Mouse (Mus musculus): ENCODE results near the gene Eif4b.

The Eif4b gene

DNA sequence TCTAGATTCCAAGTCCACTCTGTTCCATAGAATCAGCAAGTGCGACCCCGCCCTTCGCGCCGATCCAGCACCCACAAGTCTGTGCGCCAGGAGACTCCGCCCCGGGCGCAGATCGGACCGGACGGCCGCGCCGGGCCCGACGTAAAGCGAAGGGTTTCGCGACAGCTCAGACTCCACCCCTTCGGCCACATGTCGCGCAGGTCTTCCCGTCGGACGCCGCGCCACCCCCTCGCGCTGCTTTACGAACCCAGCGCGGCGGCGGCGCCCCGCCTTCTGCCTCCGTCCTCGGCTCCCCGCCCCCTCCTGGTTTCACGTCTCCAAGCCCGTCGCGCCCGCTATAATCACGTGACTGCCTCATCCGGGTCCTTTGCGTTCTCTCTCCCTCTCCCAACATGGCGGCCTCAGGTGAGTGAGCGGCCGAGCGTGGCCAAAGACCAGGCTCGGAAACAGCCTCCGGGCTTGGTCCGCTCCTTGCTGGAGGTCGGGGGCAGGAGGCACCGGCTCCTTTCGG lies at the start of gene Eif4b:
Gene Eif4b, plus strand, starts transcription at position 215 of the 511 bp plus-strand sequence.
- DNase-seq (ENCODE audit: low spot score in 2 of 2), result peak; percentile 98 to 99

DNA sequence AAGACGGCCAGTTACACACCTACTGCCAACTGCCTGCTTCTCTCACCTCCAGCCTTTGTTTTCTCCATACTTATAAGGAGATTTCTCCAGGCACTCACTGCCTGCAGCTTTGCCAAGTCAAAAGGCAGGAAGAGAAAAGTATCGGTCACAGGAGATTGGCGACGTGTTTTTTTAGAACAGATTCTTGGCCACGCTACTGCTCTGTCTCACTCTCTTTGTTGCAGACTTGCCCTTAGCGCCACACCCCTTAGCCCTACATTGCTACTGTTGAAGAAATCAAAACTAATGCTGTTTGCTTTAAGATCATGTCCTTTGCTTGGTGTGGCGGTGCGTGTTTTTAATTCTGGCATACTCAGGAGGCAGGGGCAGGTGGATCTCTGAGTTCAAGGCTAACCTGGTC lies 49.7 kb upstream of the Eif4b start:
- DNase-seq (ENCODE audit: low spot score in 2 of 2), result no peak

DNA sequence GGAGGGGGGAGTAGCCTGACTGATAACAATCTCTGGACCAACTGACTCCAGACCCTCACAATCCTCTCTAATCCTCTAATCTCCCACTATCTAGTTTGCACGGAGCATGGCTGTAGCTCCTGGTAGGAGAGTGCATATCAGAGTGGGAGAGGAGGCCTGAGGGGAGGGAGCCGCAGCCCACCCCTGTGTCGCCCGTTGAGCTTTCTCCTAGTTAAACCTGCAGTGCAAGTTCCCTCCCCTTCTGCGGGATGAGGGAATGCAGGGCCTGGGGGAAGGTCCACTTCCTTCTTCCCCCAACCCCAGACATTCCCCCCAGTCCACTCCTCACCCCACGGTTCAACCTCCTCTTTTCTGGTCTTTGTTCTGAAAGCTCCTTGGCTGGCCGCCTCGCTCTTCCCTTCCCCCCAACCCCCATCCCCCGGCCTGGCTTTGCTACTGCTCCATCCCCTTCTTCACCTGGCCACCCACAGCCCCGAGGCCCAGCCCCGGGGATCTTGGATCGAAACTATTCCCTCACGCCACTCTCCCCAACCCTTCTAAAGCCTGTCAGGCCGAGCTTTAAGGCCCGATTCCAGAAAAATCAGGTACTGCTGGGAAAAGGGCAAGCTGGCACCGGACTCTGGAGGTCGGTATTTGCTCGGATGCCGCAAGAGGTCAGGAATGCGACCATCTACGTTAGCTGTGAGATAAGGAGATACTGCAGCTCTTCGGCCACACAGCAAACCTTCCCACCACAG lies 48.3 kb upstream of the Eif4b start:
- no peak for DNase-seq (ENCODE audit: low spot score in 2 of 2)

DNA sequence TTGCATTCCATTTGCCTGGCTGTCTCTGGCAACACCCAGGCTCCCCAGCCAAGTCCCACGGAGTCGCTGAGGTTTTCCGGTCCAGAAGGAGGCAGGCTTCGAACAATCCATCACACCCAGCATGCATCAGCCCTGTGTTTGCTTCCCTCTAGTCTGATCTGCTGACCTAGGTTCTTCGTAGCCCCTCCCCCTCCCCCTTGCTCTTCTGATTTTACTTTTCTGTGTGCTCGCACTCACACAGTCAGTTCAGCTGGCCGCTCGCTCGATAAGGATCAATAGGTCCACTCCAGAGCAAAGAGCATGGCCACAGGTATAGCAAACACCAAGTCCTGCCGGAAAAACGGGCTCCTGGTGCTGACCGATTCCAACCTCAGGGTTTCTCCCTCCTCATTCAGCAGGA lies 47.1 kb upstream of the Eif4b start:
- no peak for DNase-seq (ENCODE audit: low spot score in 2 of 2)

DNA sequence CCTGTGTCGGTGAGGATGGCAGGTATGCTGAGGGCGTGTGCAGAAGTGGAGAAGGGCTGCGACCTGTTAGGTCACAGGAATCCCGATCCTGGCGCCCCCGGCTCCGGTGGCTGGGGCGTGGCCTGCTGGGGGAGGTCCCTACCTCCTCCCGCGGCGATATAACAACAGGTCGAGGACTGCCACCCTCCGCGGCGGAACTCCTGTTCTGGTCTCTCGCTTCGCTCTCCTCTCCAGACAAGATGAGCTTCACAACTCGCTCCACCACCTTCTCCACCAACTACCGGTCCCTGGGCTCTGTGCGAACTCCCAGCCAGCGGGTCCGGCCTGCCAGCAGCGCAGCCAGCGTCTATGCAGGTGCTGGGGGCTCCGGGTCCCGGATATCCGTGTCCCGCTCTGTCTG lies 45.5 kb upstream of the Eif4b start, which contains the start of gene Krt18:
Gene Krt18, plus strand, starts transcription at position 141 of the 400 bp plus-strand sequence.
- DNase-seq (ENCODE audit: low spot score in 2 of 2), result peak in 1 of 2 experiments; percentile 33

DNA sequence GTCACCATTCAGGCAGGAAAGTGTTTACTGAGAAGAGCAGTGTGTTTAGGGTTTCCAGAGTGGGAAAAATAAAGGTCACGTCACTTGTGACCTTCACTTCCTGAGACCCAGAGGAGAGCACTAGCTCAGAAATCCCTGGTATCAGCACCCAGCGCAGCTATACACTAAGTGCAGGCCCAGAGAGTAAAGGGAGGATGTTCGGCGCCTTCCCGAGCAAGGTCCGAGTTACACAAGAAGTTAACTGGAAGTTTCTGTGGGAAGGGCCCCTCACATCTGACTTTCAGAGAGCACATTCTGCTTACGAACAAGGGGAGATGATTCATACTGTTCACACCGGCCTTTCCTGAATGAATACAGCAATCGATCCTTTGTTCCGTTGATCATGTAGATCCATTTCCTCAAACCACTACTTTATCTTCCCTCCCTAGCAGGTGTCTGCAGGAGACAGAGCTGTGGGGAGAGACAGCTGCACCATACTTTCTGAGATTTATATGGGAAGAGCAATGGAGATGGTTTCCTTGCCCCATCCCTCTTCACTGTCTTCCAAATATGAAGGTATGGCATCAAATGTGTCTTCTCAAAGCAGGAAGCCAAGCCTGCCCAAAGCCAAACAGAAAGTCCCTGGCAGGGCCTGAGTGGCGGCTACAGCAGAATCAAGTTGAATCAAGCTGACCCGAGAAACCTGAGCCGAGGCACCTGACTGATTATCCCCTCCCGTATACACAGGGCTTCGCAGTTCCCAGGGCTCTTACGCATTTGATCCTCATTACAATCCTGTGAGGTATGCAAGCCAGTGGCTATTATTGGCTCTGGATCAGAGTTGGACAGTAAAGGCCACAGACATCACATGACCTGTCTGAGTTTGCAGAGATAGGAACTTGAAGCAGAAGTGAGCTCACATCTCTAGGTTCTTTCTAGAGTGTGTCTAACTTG lies 39.2 kb upstream of the Eif4b start:
- no peak for DNase-seq (ENCODE audit: low spot score in 2 of 2)

DNA sequence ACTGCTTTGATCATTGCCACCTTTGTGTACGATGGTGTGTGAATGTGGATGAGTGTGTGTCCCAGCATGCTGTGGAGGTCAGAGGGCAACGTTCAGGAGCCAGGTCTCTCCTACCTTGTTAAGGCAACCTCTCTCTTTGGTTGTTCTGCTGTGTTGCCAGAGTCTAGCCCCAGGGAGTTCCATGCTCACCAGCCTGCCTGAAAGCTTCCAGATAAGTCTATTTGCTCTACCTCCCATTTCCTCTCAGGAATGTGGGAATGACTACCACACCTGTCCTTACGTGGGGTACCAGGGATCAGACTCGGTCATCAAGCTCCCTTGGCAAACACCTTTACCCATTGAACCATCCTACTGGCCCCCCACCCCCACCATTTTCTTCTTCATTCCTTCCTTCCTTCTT lies 33.3 kb upstream of the Eif4b start:
- no peak for DNase-seq (ENCODE audit: low spot score in 2 of 2)

DNA sequence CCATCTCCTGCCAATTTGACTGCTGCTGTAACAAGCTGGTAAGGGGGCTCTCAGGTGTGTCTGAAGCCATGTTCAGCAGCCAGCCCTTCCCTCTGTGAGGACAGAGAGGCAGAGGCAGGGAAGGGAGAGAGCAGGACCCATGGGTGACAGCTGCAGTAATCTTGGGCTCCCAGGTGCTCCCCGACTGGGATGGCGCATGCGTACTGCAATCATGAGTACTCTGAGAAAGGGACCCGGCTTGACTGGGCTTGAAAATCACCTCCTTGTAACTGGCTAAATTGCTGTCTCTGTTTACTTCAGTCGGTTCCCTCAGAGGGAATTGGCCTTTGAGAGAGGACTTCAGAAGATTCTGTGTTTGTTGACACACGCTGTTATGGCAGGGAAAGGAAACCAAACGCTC lies 31.6 kb upstream of the Eif4b start:
- no peak for DNase-seq (ENCODE audit: low spot score in 2 of 2)

DNA sequence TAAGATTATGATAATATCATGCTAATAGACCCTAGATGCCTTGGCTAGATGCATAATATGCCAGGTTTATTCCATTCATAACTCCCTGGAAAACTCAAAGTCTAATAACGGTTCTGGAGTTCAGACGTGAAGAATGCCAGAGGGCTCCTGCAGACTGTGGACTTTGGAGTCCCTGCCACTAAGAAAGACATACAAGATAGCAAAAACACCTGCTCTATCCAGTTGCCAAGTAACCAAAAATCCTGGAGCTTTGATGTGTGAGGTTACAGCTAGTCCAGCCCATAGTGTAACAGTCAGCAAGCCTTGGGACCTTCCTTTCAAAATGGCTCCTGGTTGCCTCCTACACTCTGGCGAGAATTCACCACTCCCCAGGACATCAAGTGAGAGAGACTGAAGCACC lies 28.8 kb upstream of the Eif4b start:
- DNase-seq (ENCODE audit: low spot score in 2 of 2), result no peak

DNA sequence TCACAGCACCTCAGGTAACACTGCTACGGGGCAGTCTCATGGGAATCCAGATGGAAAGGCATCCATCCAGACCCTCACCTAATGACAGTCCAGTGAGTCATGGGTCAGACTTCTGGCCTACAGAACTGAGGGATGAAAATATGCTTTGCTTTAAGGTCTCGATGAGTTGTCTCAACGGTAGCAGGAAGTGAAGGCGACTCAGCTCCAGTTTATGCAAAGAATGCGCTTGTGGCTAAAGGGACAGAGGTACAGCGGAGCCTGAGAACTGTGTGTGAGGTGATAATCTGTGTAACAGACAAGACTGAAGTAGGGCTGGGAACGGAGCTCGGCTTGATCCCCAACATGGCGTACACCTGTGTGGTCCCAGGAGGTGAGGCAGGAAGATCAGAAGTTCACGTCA lies 27.9 kb upstream of the Eif4b start:
- no peak for DNase-seq (ENCODE audit: low spot score in 2 of 2)

DNA sequence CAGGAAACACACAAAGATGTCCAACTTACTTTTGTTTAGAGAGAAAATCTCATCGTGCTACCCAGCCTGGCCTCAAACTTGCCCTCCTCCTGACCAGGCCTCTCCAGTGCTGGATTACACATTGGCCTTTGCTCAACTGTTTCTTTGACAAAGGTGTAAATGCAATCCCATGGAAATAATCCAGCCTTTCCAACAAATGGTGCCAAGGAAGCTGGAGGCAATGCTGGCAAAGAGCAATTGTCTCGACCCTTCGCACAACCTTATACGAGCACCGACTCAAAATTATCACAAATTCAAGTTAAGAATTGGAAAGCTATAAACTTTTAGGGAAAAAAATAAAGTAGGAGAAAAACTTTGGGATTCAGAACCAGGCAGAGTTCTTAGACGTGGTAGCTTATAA lies 25.6 kb upstream of the Eif4b start:
- no peak for DNase-seq (ENCODE audit: low spot score in 2 of 2)

DNA sequence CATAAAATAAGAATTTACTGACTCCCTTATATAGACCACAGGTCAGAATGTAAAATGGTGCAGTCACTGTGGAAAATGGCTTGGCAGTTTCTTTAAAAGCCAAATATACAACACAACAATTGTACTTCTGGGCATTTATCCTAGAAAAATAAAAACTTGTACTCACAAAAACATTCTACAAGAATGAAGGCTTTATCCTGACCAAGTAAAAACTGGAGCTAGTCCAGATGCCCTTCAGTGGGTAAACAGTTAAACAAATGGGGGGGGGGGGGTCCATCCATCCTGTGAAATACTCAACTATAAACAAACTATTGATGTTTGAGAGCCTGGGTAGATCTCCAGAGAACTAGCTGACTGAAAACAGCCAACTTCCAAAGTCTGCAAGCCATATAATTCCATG lies 23.7 kb upstream of the Eif4b start:
- DNase-seq (ENCODE audit: low spot score in 2 of 2), result no peak

DNA sequence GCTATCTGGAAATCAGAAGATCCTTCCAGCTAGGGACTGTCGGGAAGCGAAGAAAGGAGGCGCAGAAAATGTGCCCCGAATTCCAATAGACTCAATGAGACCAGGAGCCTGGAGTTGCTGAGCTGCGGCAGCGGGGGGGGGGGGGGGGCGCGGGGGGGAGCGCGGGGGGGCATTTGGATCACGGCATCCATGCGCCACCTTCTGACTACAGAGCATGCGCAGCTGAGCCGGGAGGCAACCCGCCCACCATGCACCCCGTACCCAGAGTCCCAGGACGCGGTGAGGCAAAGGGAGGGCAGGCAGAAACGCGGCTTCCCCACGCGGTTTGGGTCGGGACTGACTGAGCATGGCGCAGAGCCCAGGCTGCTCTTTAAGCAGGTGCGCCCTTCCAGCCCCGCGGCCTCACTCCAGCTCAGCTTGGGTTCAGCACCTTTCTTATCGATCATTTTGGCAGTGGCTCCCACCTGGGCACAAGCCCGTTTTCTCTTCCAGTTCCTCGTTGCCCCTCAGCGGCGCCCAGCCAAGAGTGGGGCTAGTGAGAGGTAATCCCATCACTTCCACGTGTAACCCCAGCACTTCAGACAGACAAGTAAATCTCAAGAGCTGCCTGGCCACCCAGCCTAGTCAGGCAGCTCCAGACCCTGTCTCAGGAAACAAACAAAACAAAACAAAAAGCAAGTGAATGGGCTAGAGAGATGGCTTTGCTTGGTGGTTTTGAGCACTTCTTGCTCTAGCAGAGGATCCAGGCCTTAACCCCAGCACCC lies 21.5 kb upstream of the Eif4b start:
- peak; percentile 51 to 62 for DNase-seq (ENCODE audit: low spot score in 2 of 2)

DNA sequence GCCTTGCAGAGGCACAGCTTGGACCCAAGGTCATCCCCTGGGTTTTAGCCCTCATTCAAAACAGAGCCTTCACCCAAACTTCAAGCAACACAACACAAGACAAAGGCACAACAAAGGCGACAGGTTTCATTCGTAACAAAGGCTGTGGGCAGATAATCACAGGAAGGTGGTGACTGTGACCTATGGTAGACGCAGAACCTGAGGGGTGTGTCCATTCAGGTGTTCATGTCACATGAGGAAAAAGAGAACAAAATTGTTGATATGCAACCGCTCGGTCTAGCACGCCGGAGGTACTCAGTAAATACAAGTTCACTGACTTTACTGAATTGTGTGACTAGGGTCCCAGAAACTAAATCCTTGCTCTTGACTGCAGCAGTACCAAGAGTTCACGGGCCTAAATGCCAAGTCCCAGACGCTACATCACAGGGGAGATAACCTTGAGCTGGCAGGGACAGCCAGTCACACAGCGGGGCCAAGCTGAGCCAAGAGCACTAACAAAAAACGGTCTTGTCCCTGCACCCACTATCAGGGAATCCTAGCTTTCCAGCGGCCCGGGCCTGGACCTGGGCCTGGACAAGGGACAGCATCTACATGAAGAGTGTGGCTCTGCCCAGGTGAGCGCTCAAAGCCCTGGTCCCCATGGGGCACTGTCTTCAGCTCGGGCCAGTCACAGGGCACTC lies 16.9 kb upstream of the Eif4b start:
- no peak for DNase-seq (ENCODE audit: low spot score in 2 of 2)

DNA sequence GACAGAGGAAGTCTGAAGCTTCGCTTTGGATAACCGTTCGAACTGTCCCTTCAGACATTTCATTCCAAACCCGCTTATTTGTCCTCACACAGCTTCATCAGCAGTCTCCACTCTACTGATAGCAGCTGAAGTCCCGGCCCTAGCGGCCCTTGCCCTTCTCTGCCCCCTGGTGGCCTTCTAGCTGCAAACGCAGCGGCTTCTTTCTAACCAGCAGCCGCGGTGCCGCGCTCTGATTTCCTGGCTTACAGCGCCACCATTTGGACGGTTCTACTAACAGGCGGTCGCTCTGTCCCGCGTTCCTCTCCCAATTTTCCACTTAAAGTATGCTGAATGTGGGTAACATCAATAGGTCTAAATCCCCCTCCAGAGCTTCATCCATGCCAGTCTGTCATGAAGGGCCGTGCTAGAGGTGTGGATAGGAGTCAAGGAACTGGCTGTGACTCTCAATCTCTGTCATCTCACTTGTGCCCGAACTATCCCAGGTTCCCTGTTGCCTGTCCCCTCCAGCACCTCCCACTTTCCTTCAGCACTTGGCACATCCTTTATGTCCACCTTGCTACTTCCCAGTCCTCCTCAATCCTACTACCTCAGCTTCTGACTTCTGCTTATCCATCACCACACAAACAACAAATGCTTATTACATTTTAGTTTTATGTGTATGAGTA lies 7.8 kb upstream of the Eif4b start:
- peak; percentile 81 to 96 for DNase-seq (ENCODE audit: low spot score in 2 of 2)

DNA sequence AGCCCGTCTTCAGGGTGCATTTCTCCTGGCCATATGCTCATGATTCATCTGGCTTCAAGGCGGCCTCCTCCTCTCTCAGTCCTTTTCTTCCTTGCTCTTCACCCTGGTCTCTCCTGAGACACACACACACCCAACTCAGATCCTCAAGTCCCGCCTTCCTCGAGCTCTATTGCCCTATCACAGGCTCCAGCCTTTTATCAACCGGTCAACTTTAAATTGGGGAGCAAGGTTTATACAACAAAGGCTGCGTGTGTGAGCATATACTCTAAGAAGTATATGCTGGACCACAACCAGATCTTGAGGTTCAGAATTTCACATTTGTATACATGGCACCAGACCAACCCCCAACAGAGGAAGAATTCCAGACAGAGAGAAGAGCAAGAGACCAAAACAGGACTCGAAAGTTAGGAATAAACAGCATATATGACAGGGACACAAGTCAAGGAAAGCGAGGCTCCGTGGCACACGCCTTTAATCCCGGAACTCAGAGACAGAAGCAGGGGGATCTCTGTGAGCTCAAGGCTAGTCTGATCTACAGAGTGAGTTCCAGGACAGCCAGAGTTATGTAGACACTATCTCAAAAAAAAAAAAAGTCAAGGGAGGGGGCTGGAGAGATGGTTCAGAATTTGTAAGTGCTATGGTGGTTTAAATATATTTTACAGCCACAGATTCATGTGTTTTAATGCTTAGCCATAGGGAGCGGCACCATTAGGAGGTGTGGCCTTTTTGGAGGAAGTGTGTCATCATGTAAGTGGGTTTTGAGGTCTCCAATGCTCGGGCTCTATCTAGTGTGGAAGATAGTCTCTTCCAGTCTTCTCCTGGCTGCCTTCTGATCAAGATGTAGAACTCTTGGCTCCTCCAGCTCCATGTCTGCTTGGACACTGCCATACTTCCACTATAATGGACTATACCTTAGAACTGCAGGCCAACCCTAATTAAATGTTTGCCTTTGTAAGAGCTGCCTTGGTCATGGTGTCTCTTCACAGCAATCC lies 2.8 kb upstream of the Eif4b start:
- no peak for DNase-seq (ENCODE audit: low spot score in 2 of 2)

DNA sequence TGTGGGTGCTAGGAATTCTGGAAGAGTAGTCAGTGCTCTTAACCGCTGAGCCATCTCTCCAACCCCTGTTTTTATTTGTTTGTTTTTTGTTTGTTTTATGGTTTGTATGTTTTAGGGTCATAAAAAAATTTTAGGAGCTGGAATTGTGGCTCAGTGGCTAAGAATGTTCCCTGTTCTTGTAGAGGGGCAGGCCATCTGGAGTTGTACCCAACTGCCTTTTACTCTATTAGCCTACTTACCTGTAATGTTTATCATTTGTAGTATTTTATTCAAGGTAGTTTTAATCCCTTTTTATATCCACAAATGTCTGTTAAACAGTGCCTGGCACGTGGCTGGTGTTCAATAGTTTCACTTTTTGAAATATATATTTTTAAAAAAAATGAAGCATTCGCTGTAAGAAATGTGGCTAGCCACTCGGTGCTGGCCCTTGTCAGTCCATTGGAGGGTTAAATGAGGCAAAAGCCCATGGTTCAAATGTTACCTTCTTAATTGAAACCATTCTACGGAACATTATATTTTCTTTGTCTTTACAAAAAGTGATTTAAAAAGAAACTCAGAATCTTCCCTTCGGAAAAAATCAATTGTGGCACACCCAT lies 512 bp upstream of the Eif4b start:
- DNase-seq (ENCODE audit: low spot score in 2 of 2), result no peak

DNA sequence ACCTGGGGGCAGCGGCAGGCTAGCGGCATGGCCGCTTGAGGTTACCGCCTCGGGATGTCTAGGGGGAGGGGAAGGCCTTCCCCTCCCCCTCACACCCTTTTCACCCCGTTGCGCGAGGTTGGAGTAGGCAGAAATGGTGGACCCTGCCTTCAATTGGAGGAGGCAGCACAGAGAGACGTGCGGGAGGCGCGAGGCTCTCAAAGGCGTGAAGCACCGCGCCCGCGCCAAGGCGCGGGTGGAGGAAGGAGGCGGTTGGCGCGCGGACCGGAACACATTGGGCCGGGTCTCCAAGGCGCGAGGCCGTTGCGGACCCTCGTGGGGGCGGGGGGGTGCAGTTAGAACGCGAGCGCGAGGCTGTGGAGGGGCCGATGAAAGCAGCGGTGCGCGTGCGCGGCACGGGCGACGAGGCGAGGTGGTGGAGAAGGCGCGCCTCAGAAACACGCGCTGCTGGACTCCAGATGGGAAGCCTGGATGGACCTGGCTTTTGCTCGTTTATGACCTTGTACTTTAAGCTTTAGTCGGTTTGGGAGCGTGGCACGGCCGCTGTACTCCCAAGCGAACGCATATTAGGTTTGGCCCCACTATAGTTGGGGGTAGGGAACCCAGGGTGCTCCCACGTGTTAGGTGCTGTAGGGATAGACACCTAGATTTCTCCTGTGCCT lies 628 bp downstream of the Eif4b start:
- DNase-seq (ENCODE audit: low spot score in 2 of 2), result peak; percentile 63 to 71

All from thymus, postnatal 10 days (tissue).